Mouse (Mus musculus): Measurements from ENCODE around the gene Gm21876. TPM values are rescaled to one million over a fixed set of nuclear protein-coding genes. Genes with fewer than 3 reads are reported as not detected.
"Not testable (repeated sequence)": the region's sequence is repeated elsewhere in the genome, so short reads cannot be mapped to it uniquely, and the experiment has no call there.

Gm21876 gene
- polyA plus RNA-seq (2015; fragmentation: Nextera tagmentation; extraction: Ambion mirVana) = not detected in 2 replicates

DNA sequence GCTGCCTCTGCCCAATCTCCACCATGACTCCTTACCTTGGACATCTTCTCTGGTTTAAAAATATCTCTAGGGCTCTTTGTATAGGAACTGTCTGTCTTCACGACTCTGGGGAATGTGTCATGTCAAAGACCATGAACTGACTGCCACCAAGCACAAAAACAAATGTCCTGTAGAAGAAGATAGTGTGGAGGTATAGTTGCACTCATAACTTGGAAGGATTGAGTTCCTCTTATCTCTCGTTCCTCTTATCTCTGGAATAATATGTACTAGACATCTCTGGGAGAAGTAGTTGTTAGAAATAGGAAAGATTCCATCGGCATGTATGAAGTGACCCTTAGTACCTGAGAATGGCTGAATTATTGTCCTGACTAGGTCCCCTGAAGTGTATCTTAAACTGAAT, at the start of gene Gm21876:
Gene Gm21876, minus strand, starts transcription at position 101 of the 400 bp plus-strand sequence.
- TF ChIP-seq CTCF (IDR thresholded peaks at IDR 0.05; ENCODE audit: low read depth) (no peak), EP300 (IDR thresholded peaks at IDR 0.05; ENCODE audit: low read depth) (no peak)

DNA sequence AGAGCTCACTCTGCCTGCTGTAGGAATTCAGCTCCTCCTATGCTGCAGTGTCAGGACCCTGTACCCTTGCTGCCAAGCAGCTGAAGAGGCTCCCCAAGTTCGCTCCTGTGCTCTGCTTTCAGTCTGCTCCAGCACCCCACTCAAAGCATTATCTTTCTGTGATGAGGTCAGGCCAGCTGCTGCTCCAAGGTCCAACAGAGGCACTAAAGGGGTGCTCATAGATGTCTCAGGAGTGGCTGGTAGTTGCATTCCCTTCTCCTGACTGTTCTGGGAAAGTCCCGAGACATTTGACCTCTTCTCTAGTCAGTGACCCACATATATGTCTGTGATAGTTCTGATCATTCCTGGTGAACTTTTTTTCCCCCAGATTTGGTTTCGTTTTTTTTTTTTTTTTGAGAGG, 45.0 kb upstream of the Gm21876 start:
- ATAC-seq (no peak), DNase-seq (no peak)
- Histone ChIP-seq H3K27me3 (ENCODE audit: insufficient read depth, low read length) (no peaks in the 10 kb centered on the region), H3K4me1 (ENCODE audit: insufficient read depth) (no peaks in the 10 kb centered on the region), H3K4me2 (ENCODE audit: low read depth, low read length) (no peak overlapping the region), H3K9ac (replicated peaks) (no peak overlapping the region), H3K36me3 (replicated peaks; ENCODE audit: insufficient read depth, low read length) (no peaks in the 10 kb centered on the region), H3K27ac (ENCODE audit: low read depth) (no peak overlapping the region), H3K9me3 (ENCODE audit: low read length) (no peaks in the 10 kb centered on the region), H3K4me3 (ENCODE audit: low read depth, low read length) (no peak overlapping the region)
- WGBS (ENCODE audit: insufficient replicate concordance) = 55% methylated on average over 3 of the region's 3 CpGs
- TF ChIP-seq CTCF (IDR thresholded peaks at IDR 0.05; ENCODE audit: low read depth) = no peak
- no peak for TF ChIP-seq EP300 (IDR thresholded peaks at IDR 0.05; ENCODE audit: low read depth)

More for the DNA sequence above, at the start of gene Gm21876:
- DNase-seq = no peak
- Histone ChIP-seq H3K9ac (replicated peaks) (no peak within 1 kb of the TSS), H3K4me3 (ENCODE audit: low read depth, low read length) (no peak within 1 kb of the TSS), H3K36me3 (replicated peaks; ENCODE audit: insufficient read depth, low read length) (no peaks in the 10 kb centered on the region), H3K4me2 (ENCODE audit: low read depth, low read length) (no peak within 1 kb of the TSS), H3K27ac (ENCODE audit: low read depth) (no peak within 1 kb of the TSS), H3K27me3 (ENCODE audit: insufficient read depth, low read length) (no peaks in the 10 kb centered on the region), H3K4me1 (ENCODE audit: insufficient read depth) (no peaks in the 10 kb centered on the region), H3K9me3 (ENCODE audit: low read length) (no peaks in the 10 kb centered on the region)
- ATAC-seq = no peak
- WGBS (ENCODE audit: insufficient replicate concordance) = 60% methylated on average over 3 of the region's 3 CpGs

DNA sequence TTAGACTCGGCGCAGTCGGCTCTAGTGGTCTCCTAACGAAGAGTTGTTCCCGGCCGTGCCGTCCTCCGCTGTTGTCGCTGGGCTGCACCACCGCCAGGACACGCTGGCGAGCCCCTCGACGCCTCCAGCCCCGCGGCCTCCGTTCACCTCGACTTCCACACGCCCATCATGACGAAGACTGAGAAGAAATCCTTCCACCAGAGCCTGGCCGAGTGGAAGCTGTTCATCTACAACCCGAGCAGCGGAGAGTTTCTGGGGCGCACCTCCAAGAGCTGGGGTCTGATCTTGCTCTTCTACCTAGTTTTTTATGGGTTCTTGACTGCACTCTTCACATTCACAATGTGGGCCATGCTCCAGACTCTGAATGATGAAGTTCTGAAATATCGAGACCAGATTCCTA, 28.8 kb downstream of the Gm21876 start:
- ATAC-seq = not testable (repeated sequence)
- 84% methylated on average over 10 of the region's 25 CpGs for WGBS (ENCODE audit: insufficient replicate concordance)

More for the DNA sequence above, 28.8 kb downstream of the Gm21876 start:
- H3K9ac ChIP-seq (replicated peaks); H3K36me3 ChIP-seq (replicated peaks; ENCODE audit: insufficient read depth, low read length); H3K4me3 ChIP-seq (ENCODE audit: low read depth, low read length); H3K27ac ChIP-seq (ENCODE audit: low read depth); H3K4me1 ChIP-seq (ENCODE audit: insufficient read depth); H3K9me3 ChIP-seq (ENCODE audit: low read length); H3K27me3 ChIP-seq (ENCODE audit: insufficient read depth, low read length); H3K4me2 ChIP-seq (ENCODE audit: low read depth, low read length); DNase-seq: not testable (repeated sequence)

Other genes with a start within 250 kb of the Gm21876 start
- 63.8 TPM in 2 replicates for gene Cfp, start 244.1 kb downstream of the Gm21876 start, polyA plus RNA-seq (2015; fragmentation: Nextera tagmentation; extraction: Ambion mirVana)
- gene Elk1, start 225.0 kb downstream of the Gm21876 start, polyA plus RNA-seq (2015; fragmentation: Nextera tagmentation; extraction: Ambion mirVana) = 1.8 and 2.1 TPM in 2 replicates
- 53.4 and 53.7 TPM in 2 replicates for gene Uxt, start 213.6 kb downstream of the Gm21876 start, polyA plus RNA-seq (2015; fragmentation: Nextera tagmentation; extraction: Ambion mirVana)
- gene Zfp182, start 113.3 kb downstream of the Gm21876 start, polyA plus RNA-seq (2015; fragmentation: Nextera tagmentation; extraction: Ambion mirVana) = 1.3 and 1.4 TPM in 2 replicates
- gene Spaca5, start 107.2 kb downstream of the Gm21876 start, polyA plus RNA-seq (2015; fragmentation: Nextera tagmentation; extraction: Ambion mirVana) = not detected in 2 replicates
- 0.08 TPM in 2 replicates for gene Zfp300, start 86.1 kb downstream of the Gm21876 start, polyA plus RNA-seq (2015; fragmentation: Nextera tagmentation; extraction: Ambion mirVana)
- not detected in 2 replicates for gene Ssxa1, start 59.8 kb downstream of the Gm21876 start, polyA plus RNA-seq (2015; fragmentation: Nextera tagmentation; extraction: Ambion mirVana)

All from liver, postnatal 0 days (tissue).